In the genomic region with DNA sequence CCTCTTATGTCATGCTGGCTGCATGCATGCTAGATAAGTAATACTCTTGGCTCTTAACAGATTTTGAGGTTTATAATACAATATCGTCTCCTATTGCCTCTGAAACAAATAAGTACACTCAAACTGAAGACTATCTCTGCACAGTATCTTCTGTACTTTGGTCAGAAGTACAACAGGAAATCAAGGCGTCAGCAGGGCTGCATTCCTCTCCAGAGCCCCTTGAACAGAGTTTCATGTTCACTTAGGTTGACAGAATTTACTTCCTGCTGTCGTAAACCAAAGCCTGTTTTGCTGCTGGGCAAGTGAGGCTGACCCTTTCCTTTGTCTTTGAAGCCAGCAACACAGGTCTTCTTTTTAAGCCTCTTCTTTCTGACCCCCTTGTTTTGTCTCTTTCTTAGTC, we compare ENCODE assay signal across 26 mouse cellular contexts. TPM values are rescaled to one million over a fixed set of nuclear protein-coding genes. Genes with fewer than 3 reads are reported as not detected.
DNase-seq lines count a peak whose midpoint lies in the region; ATAC-seq and TF ChIP-seq lines count a peak whose summit lies in the region.
"Had no signal": no experiment of that assay in that cellular context is flagged by ENCODE, and none has a peak within 500 bp of the region (broad histone marks: within the 10 kb centered on the region; RNA-seq: fewer than 3 reads in every experiment).

No protein-coding gene starts in this region.

- ATAC-seq in intestine, postnatal 0 days = peak; percentile 51; the same call in 1 of the 2 replicates
- ATAC-seq: forebrain, embryonic 16.5 days; midbrain, embryonic 15.5 days had no signal

- DNase-seq in kidney, adult 8-10 months = peak; percentile 3 to 12
- DNase-seq in kidney, postnatal 4 days = no peak
- DNase-seq in induced T-regulatory cell, adult 2 months (ENCODE audit: low read depth) = peak; percentile 2
- peak; percentile 1 for DNase-seq in mesoderm, embryonic 11.5 days (ENCODE audit: low read depth, low spot score)
- DNase-seq in right cerebral cortex, postnatal 10 days (ENCODE audit: low spot score in 2 of 2) = no peak
- no peak for DNase-seq in limb, embryonic 10.5 days (ENCODE audit: low spot score)
- DNase-seq: cerebellum, adult 2 months; layer of hippocampus, adult 9-11 months; liver, embryonic 13.5 days; right cerebral cortex, postnatal 14 days; spleen, adult 18-20 months; thymus, postnatal 36 days had no signal

- H3K9me3 ChIP-seq in intestine, postnatal 0 days (ENCODE audit: control insufficient read depth) = no peaks in the 10 kb centered on the region
- no peaks in the 10 kb centered on the region for H3K9me3 ChIP-seq in limb, embryonic 10.5 days (replicated peaks)
- H3K9me3 ChIP-seq: embryonic facial prominence, embryonic 15.5 days; hindbrain, embryonic 12.5 days; limb, embryonic 12.5 days; liver, embryonic 13.5 days; lung, embryonic 15.5 days; megakaryocyte, embryonic 14.5 days; midbrain, embryonic 15.5 days; neural tube, embryonic 15.5 days had no signal

- 31% methylated on average over 3 of the region's 3 CpGs for WGBS in intestine, postnatal 0 days
- 55% methylated on average over 3 of the region's 3 CpGs for WGBS in limb, embryonic 10.5 days

- no peak overlapping the region for H3K4me2 ChIP-seq in intestine, postnatal 0 days (replicated peaks; ENCODE audit: low read depth)
- H3K4me2 ChIP-seq: embryonic facial prominence, embryonic 15.5 days; hindbrain, embryonic 12.5 days; limb, embryonic 12.5 days; liver, embryonic 13.5 days; lung, embryonic 15.5 days; midbrain, embryonic 15.5 days; neural tube, embryonic 15.5 days had no signal

- H3K4me1 ChIP-seq in intestine, postnatal 0 days (replicated peaks; ENCODE audit: control insufficient read depth, insufficient read depth, low read length) = no peaks in the 10 kb centered on the region
- no peaks in the 10 kb centered on the region for H3K4me1 ChIP-seq in limb, embryonic 10.5 days
- H3K4me1 ChIP-seq: embryonic facial prominence, embryonic 15.5 days; hindbrain, embryonic 12.5 days; limb, embryonic 12.5 days; liver, embryonic 13.5 days; lung, embryonic 15.5 days; midbrain, embryonic 15.5 days; neural tube, embryonic 15.5 days had no signal

- H3K4me3 ChIP-seq in intestine, postnatal 0 days (ENCODE audit: low read depth, low read length) = no peak overlapping the region
- H3K4me3 ChIP-seq in limb, embryonic 10.5 days = no peak overlapping the region
- H3K4me3 ChIP-seq: embryonic facial prominence, embryonic 15.5 days; hindbrain, embryonic 12.5 days; left cerebral cortex, adult 2 months; limb, embryonic 12.5 days; liver, embryonic 13.5 days; lung, embryonic 15.5 days; megakaryocyte, embryonic 14.5 days; midbrain, embryonic 15.5 days; myocyte; neural tube, embryonic 15.5 days had no signal

- no peak overlapping the region for H3K9ac ChIP-seq in intestine, postnatal 0 days (ENCODE audit: low read depth, low read length)
- H3K9ac ChIP-seq: embryonic facial prominence, embryonic 15.5 days; hindbrain, embryonic 12.5 days; limb, embryonic 12.5 days; liver, embryonic 13.5 days; lung, embryonic 15.5 days; midbrain, embryonic 15.5 days; neural tube, embryonic 15.5 days had no signal

- no peaks in the 10 kb centered on the region for H3K27me3 ChIP-seq in intestine, postnatal 0 days (replicated peaks; ENCODE audit: control insufficient read depth, insufficient read depth, low read length)
- H3K27me3 ChIP-seq in limb, embryonic 10.5 days (ENCODE audit: low read depth, poor library complexity, severe bottlenecking) = peaks cover 66% of the 10 kb centered on the region
- H3K27me3 ChIP-seq: CH12.LX; embryonic facial prominence, embryonic 15.5 days; liver, embryonic 13.5 days had no signal

- TF ChIP-seq CTCF in intestine, postnatal 0 days (IDR thresholded peaks at IDR 0.05; ENCODE audit: low read depth) = no peak

- no peak overlapping the region; the same call in 1 of the 2 replicates for H3K27ac ChIP-seq in intestine, postnatal 0 days (ENCODE audit: low read depth, low read length)
- H3K27ac ChIP-seq in limb, embryonic 10.5 days = no peak overlapping the region
- H3K27ac ChIP-seq: embryonic facial prominence, embryonic 15.5 days; hindbrain, embryonic 12.5 days; left cerebral cortex, adult 2 months; limb, embryonic 12.5 days; liver, embryonic 13.5 days; lung, embryonic 15.5 days; midbrain, embryonic 15.5 days; neural tube, embryonic 15.5 days had no signal

- no peaks in the 10 kb centered on the region for H3K36me3 ChIP-seq in intestine, postnatal 0 days (ENCODE audit: control insufficient read depth, insufficient read depth)
- H3K36me3 ChIP-seq in limb, embryonic 10.5 days = no peaks in the 10 kb centered on the region
- H3K36me3 ChIP-seq: embryonic facial prominence, embryonic 15.5 days; hindbrain, embryonic 12.5 days; limb, embryonic 12.5 days; liver, embryonic 13.5 days; lung, embryonic 15.5 days; midbrain, embryonic 15.5 days; neural tube, embryonic 15.5 days had no signal

RNA-seq across cellular contexts. Expression of a gene that starts 42.1 kb away (rescaled TPM):
- 91.0 and 102 TPM in 2 replicates for polyA plus RNA-seq in intestine, postnatal 0 days (2015; fragmentation: Nextera tagmentation; extraction: Ambion mirVana)
- 109 and 112 TPM in 2 replicates for polyA plus RNA-seq in limb, embryonic 10.5 days (2016; fragmentation: Nextera tagmentation; extraction: Ambion mirVana)

RNA-seq across cellular contexts. Expression of a gene that starts 42.4 kb away (rescaled TPM):
- 0.05 TPM in 1 of 2 replicates, not detected in the other for polyA plus RNA-seq in intestine, postnatal 0 days (2015; fragmentation: Nextera tagmentation; extraction: Ambion mirVana)
- 0.09 and 0.10 TPM in 2 replicates for polyA plus RNA-seq in limb, embryonic 10.5 days (2016; fragmentation: Nextera tagmentation; extraction: Ambion mirVana)
- polyA plus RNA-seq: embryonic facial prominence, embryonic 15.5 days; heart, embryonic 16.5 days; intestine, embryonic 14.5 days; limb, embryonic 12.5 days; lung, embryonic 15.5 days; myocyte had no signal

Comparison
In these comparisons a context has a peak if more than half of its experiments do, and no peak if none do; other contexts are left out.
1. DNase-seq: peak in kidney, adult 8-10 months (2 of 2), induced T-regulatory cell, adult 2 months (single experiment) and mesoderm, embryonic 11.5 days (single experiment); none in kidney, postnatal 4 days (0 of 2), right cerebral cortex, postnatal 10 days (0 of 2) and limb, embryonic 10.5 days (single experiment).